Mouse (Mus musculus) heart, embryonic 15.5 days (tissue): ENCODE measurements around the gene Ccdc71. TPM values are rescaled to one million over a fixed set of nuclear protein-coding genes. Genes with fewer than 3 reads are reported as not detected.

Experiments used
- ATAC-seq: fragments of 200-750 bp; cut with Nextera tagmentation; replicated peaks from 2 replicates; pipeline ENCODE4 v1.8.0; 2017; ENCODE audit warnings: low read depth, moderate TSS enrichment; ENCODE audit not compliant: insufficient number of reproducible peaks, insufficient read depth, low FRiP score
- H3K27ac ChIP-seq: fragments of 300-500 bp; sonication (generic); 2 replicates; pipeline ENCODE4 v1.5.1; 2015; ENCODE audit warnings: mild to moderate bottlenecking, inconsistent platforms
- H3K27me3 ChIP-seq: fragments of 300-500 bp; sonication (generic); 2 replicates; pipeline ENCODE4 v1.6.1; 2015; ENCODE audit warnings: inconsistent platforms
- H3K36me3 ChIP-seq: fragments of 300-500 bp; sonication (generic); 2 replicates; pipeline ENCODE4 v1.6.1; 2015; ENCODE audit warnings: mild to moderate bottlenecking, inconsistent platforms
- H3K4me1 ChIP-seq: fragments of 300-500 bp; sonication (generic); replicated peaks from 2 replicates; pipeline ENCODE4 v1.6.1; 2015; ENCODE audit warnings: inconsistent platforms
- H3K4me2 ChIP-seq: fragments of 300-500 bp; sonication (generic); 2 replicates; pipeline ENCODE4 v1.6.1; 2015; ENCODE audit warnings: inconsistent platforms, mild to moderate bottlenecking, moderate library complexity
- H3K4me3 ChIP-seq: fragments of 300-500 bp; sonication (generic); 2 replicates; pipeline ENCODE4 v1.5.1; 2015; ENCODE audit warnings: mild to moderate bottlenecking, inconsistent platforms
- H3K9ac ChIP-seq: fragments of 300-500 bp; sonication (generic); 2 replicates; pipeline ENCODE4 v1.6.1; 2015; ENCODE audit warnings: mild to moderate bottlenecking, inconsistent platforms
- H3K9me3 ChIP-seq: fragments of 300-500 bp; sonication (generic); replicated peaks from 2 replicates; pipeline ENCODE4 v1.6.1; 2016; ENCODE audit warnings: inconsistent platforms
- WGBS: fragments of 180-500 bp; shearing (Covaris S2); methylation state at CpG from one replicate; pipeline ENCODE4 v1.1.7; 2015; ENCODE audit warnings: mixed read lengths; 5-methylcytosine and 5-hydroxymethylcytosine counted together
- polyA plus RNA-seq: library from polyadenylated mRNA; unstranded; fragments of >200 nt; fragmentation: Nextera tagmentation; extraction: Ambion mirVana; gene quantifications from 2 replicates; pipeline ENCODE4 v1.2.1, GENCODE M21; 2015

Ccdc71 gene
- polyA plus RNA-seq, 1 experiment from 2014 or later, result 32.2 TPM

GRCm38 (mm10) chr9:108491286-108491580 lies 30.9 kb downstream of the Ccdc71 start:
- peaks cover 79% of the 10 kb centered on the region for H3K36me3 ChIP-seq
- H3K9me3 ChIP-seq, result no peaks in the 10 kb centered on the region
- H3K4me1 ChIP-seq, result peaks cover 22% of the 10 kb centered on the region
- H3K9ac ChIP-seq, result peak overlapping the region; percentile 98
- WGBS, result 3% methylated on average over 12 of the region's 12 CpGs
- no peaks in the 10 kb centered on the region for H3K27me3 ChIP-seq
- peak overlapping the region; percentile 74 for H3K4me2 ChIP-seq
- peak; percentile 7; the same call in 1 of the 2 replicates for ATAC-seq
- H3K4me3 ChIP-seq, result peak overlapping the region; percentile 97
- peak overlapping the region; percentile 99 for H3K27ac ChIP-seq

- Histone ChIP-seq H3K4me2 (peak overlapping the region; percentile 74), H3K27me3 (no peaks in the 10 kb centered on the region), H3K9ac (peak overlapping the region; percentile 98), H3K9me3 (no peaks in the 10 kb centered on the region), H3K4me3 (peak overlapping the region; percentile 97), H3K36me3 (peaks cover 79% of the 10 kb centered on the region), H3K27ac (peak overlapping the region; percentile 99), H3K4me1 (peaks cover 22% of the 10 kb centered on the region)
- 73% methylated on average over 16 of the region's 16 CpGs for WGBS
- ATAC-seq, result no peak
These were observed 31.9 kb downstream of the Ccdc71 start for GRCm38 (mm10) chr9:108492043-108492750.

GRCm38 (mm10) chr9:108493246-108493645 lies 32.9 kb downstream of the Ccdc71 start:
- no peak overlapping the region for H3K4me2 ChIP-seq
- 96% methylated on average over 8 of the region's 8 CpGs for WGBS

GRCm38 (mm10) chr9:108494146-108494825 lies 34.0 kb downstream of the Ccdc71 start:
- 91% methylated on average over 19 of the region's 19 CpGs for WGBS
- ATAC-seq, result no peak
- Histone ChIP-seq H3K9me3 (no peaks in the 10 kb centered on the region), H3K27ac (no peak overlapping the region), H3K4me1 (peaks cover 22% of the 10 kb centered on the region), H3K27me3 (no peaks in the 10 kb centered on the region), H3K4me2 (no peak overlapping the region), H3K9ac (no peak overlapping the region), H3K36me3 (peaks cover 79% of the 10 kb centered on the region), H3K4me3 (no peak overlapping the region)

More at GRCm38 (mm10) chr9:108493246-108493645, 32.9 kb downstream of the Ccdc71 start:
- no peak overlapping the region for H3K9ac ChIP-seq
- H3K4me3 ChIP-seq, result no peak overlapping the region
- H3K27ac ChIP-seq, result no peak overlapping the region
- H3K27me3 ChIP-seq, result no peaks in the 10 kb centered on the region
- ATAC-seq, result no peak
- peaks cover 79% of the 10 kb centered on the region for H3K36me3 ChIP-seq
- peaks cover 22% of the 10 kb centered on the region for H3K4me1 ChIP-seq
- no peaks in the 10 kb centered on the region for H3K9me3 ChIP-seq

- Histone ChIP-seq H3K4me2 (no peak overlapping the region), H3K36me3 (peaks cover 79% of the 10 kb centered on the region), H3K27ac (no peak overlapping the region), H3K9ac (no peak overlapping the region), H3K9me3 (no peaks in the 10 kb centered on the region), H3K27me3 (no peaks in the 10 kb centered on the region), H3K4me3 (no peak overlapping the region), H3K4me1 (peaks cover 19% of the 10 kb centered on the region)
- 82% methylated on average over 10 of the region's 10 CpGs for WGBS
- ATAC-seq, result no peak
These were observed 34.6 kb downstream of the Ccdc71 start for GRCm38 (mm10) chr9:108494905-108495304.

- WGBS, result 93% methylated on average over 7 of the region's 7 CpGs
- no peak overlapping the region for H3K27ac ChIP-seq
- H3K36me3 ChIP-seq, result peaks cover 91% of the 10 kb centered on the region
- H3K27me3 ChIP-seq, result no peaks in the 10 kb centered on the region
- no peak overlapping the region for H3K9ac ChIP-seq
- H3K4me3 ChIP-seq, result no peak overlapping the region
- no peak for ATAC-seq
- no peaks in the 10 kb centered on the region for H3K4me1 ChIP-seq
- no peaks in the 10 kb centered on the region for H3K9me3 ChIP-seq
- H3K4me2 ChIP-seq, result no peak overlapping the region
These were observed 38.9 kb downstream of the Ccdc71 start for GRCm38 (mm10) chr9:108499231-108499630.

GRCm38 (mm10) chr9:108499943-108500342 lies 39.6 kb downstream of the Ccdc71 start:
- Histone ChIP-seq H3K4me1 (no peaks in the 10 kb centered on the region), H3K27ac (no peak overlapping the region), H3K4me3 (no peak overlapping the region), H3K9me3 (no peaks in the 10 kb centered on the region), H3K27me3 (no peaks in the 10 kb centered on the region), H3K36me3 (peaks cover 84% of the 10 kb centered on the region), H3K4me2 (no peak overlapping the region), H3K9ac (no peak overlapping the region)
- ATAC-seq, result no peak
- WGBS, result 86% methylated on average over 15 of the region's 15 CpGs

- no peak for ATAC-seq
- H3K9me3 ChIP-seq, result no peaks in the 10 kb centered on the region
- WGBS, result 90% methylated on average over 7 of the region's 7 CpGs
- peak overlapping the region; percentile 81 for H3K4me2 ChIP-seq
- H3K27me3 ChIP-seq, result no peaks in the 10 kb centered on the region
- H3K4me3 ChIP-seq, result peak overlapping the region; percentile 76
- peaks cover 37% of the 10 kb centered on the region for H3K36me3 ChIP-seq
- no peak overlapping the region; the same call in 1 of the 2 replicates for H3K27ac ChIP-seq
- peaks cover 13% of the 10 kb centered on the region for H3K4me1 ChIP-seq
- H3K9ac ChIP-seq, result no peak overlapping the region
These were observed 46.6 kb downstream of the Ccdc71 start for GRCm38 (mm10) chr9:108506901-108507300.

GRCm38 (mm10) chr9:108507619-108508434 lies 47.5 kb downstream of the Ccdc71 start, which contains the start of gene Qars:
TSS of gene Qars (plus strand) at chr9:108507706.
- Histone ChIP-seq H3K4me2 (peak within 1 kb of the TSS; percentile 81), H3K27ac (peak within 1 kb of the TSS; percentile 86), H3K9ac (peak within 1 kb of the TSS; percentile 77), H3K36me3 (peaks cover 39% of the 10 kb centered on the region), H3K4me3 (peak within 1 kb of the TSS; percentile 76), H3K4me1 (peaks cover 13% of the 10 kb centered on the region), H3K27me3 (no peaks in the 10 kb centered on the region), H3K9me3 (no peaks in the 10 kb centered on the region)
- WGBS, result under 1% methylated on average over 37 of the region's 37 CpGs
- peak; percentile 96 for ATAC-seq

- Histone ChIP-seq H3K27ac (no peak overlapping the region), H3K9ac (peak overlapping the region; percentile 77), H3K4me1 (peaks cover 13% of the 10 kb centered on the region), H3K27me3 (no peaks in the 10 kb centered on the region), H3K9me3 (no peaks in the 10 kb centered on the region), H3K36me3 (peaks cover 41% of the 10 kb centered on the region), H3K4me3 (peak overlapping the region; percentile 76), H3K4me2 (peak overlapping the region; percentile 81)
- no peak for ATAC-seq
- WGBS, result 76% methylated on average over 7 of the region's 7 CpGs
These were observed 48.4 kb downstream of the Ccdc71 start for GRCm38 (mm10) chr9:108508776-108509175.
